Mouse (Mus musculus) thymus, adult 2 months (tissue): ENCODE data around the gene Tjp1.

ENCODE experiments used
- CTCF ChIP-seq: fragments of 200-500 bp; IDR thresholded peaks from 2 replicates; pipeline ENCODE4 v1.5.1; 2012; ENCODE audit warnings: mild to moderate bottlenecking, control low read depth, low read length, moderate library complexity, borderline replicate concordance; ENCODE audit not compliant: control insufficient read depth, poor library complexity, insufficient read depth; ENCODE audit errors: extremely low read depth
- POLR2A ChIP-seq: fragments of 200-500 bp; IDR thresholded peaks from 2 replicates; pipeline ENCODE4 v1.6.1; 2012; ENCODE audit warnings: mild to moderate bottlenecking, low read length, control low read depth, moderate library complexity; ENCODE audit not compliant: control insufficient read depth, poor library complexity, insufficient read depth; ENCODE audit errors: extremely low read depth

DNA sequence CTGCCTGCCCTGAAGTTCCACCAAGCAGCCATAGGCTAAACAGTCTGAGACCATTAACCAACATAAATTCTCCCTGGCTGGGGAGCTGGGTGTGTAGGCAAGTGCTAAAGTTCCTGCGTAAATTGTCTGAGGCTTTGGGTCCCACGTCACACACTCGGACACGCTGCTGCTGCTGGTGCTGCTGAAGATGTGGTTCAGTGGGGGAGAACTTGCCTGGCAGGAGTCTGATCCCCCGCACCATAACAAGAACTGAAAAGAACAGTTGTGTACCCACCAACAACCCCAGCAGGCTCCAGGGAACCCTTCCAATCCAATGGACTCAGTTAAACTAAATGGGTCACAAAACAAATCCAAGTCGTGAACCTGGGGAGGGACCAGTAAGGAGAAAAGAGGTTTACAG, 56.2 kb downstream of the Tjp1 start:
- TF ChIP-seq CTCF (no peak), POLR2A (no peak)
